Mouse (Mus musculus) heart, postnatal 14 days (tissue): ENCODE measurements at regions not wholly inside any gene's neighbourhood (a gene's known extent, or its start where the extent isn't known, plus 50 kb on each side); places are given as distances from the start of the nearest gene placed in this dataset.

Experiments used
- DNase-seq, 2 experiments: peaks; one replicate each; pipeline ENCODE4 v3.0.0; 2021 to 2022
- intact Hi-C: fragments of 180-260 bp; cut with DNase I; formaldehyde crosslinking; loops from one replicate; pipeline ENCODE4 v1.15.1; 2025

- no peak for DNase-seq
- intact Hi-C loops: no loop called here
These were observed 52.2 kb upstream of the Tmem108 start for GRCm38 (mm10) chr9:103813791-103814190.

- no peak for DNase-seq
- intact Hi-C loops: no loop called here
These were observed 57.4 kb upstream of the Tmem108 start for GRCm38 (mm10) chr9:103818998-103819397.

GRCm38 (mm10) chr9:103821632-103822031 is 60.0 kb upstream of the Tmem108 start:
- no peak for DNase-seq
- intact Hi-C loops: no loop called here

- intact Hi-C loops: no loop called here
- no peak for DNase-seq
These were observed 61.9 kb upstream of the Tmem108 start for GRCm38 (mm10) chr9:103823491-103823890.

- intact Hi-C loops: no loop called here
These were observed 79.6 kb upstream of the Tmem108 start for GRCm38 (mm10) chr9:103841199-103841598.

GRCm38 (mm10) chr9:103843836-103844235 is 82.2 kb upstream of the Tmem108 start:
- DNase-seq: no peak
- intact Hi-C loops: no loop called here

More at GRCm38 (mm10) chr9:103841199-103841598, 79.6 kb upstream of the Tmem108 start:
- no peak for DNase-seq

- intact Hi-C loops: no loop called here
These were observed 84.3 kb upstream of the Tmem108 start for GRCm38 (mm10) chr9:103845916-103846457.

GRCm38 (mm10) chr9:103847931-103848330 is 86.3 kb upstream of the Tmem108 start:
- peak; percentile 7 to 8 for DNase-seq
- intact Hi-C loops: no loop called here

More at GRCm38 (mm10) chr9:103845916-103846457, 84.3 kb upstream of the Tmem108 start:
- DNase-seq: no peak

- intact Hi-C loops: no loop called here
- no peak for DNase-seq
These were observed 87.4 kb upstream of the Tmem108 start for GRCm38 (mm10) chr9:103849079-103849478.

- DNase-seq: no peak
- intact Hi-C loops: no loop called here
These were observed 91.1 kb upstream of the Tmem108 start for GRCm38 (mm10) chr9:103852691-103853090.

GRCm38 (mm10) chr9:103860658-103861377 is 99.2 kb upstream of the Tmem108 start:
- intact Hi-C loops: no loop called here
- DNase-seq: no peak

GRCm38 (mm10) chr9:103862493-103862892 is 100.9 kb upstream of the Tmem108 start:
- intact Hi-C loops: no loop called here
- DNase-seq: no peak

- intact Hi-C loops: no loop called here
- no peak for DNase-seq
These were observed 106.0 kb upstream of the Tmem108 start for GRCm38 (mm10) chr9:103867433-103868209.

- intact Hi-C loops: no loop called here
These were observed 107.6 kb upstream of the Tmem108 start for GRCm38 (mm10) chr9:103869276-103869675.

GRCm38 (mm10) chr9:103872119-103872518 is 110.5 kb upstream of the Tmem108 start:
- intact Hi-C loops: no loop called here
- no peak for DNase-seq

More at GRCm38 (mm10) chr9:103869276-103869675, 107.6 kb upstream of the Tmem108 start:
- no peak for DNase-seq

- DNase-seq: peak; percentile 4 to 10
- intact Hi-C loops: no loop called here
These were observed 112.2 kb upstream of the Tmem108 start for GRCm38 (mm10) chr9:103873876-103874275.

GRCm38 (mm10) chr9:103877851-103878250 is 116.2 kb upstream of the Tmem108 start:
- intact Hi-C loops: no loop called here
- DNase-seq: no peak

- DNase-seq: no peak
- intact Hi-C loops: no loop called here
These were observed 109.5 kb upstream of the Nphp3 start for GRCm38 (mm10) chr9:103892827-103893226.

- DNase-seq: no peak
- intact Hi-C loops: no loop called here
These were observed 108.0 kb upstream of the Nphp3 start for GRCm38 (mm10) chr9:103894376-103894775.

GRCm38 (mm10) chr9:103899311-103899710 is 103.0 kb upstream of the Nphp3 start:
- intact Hi-C loops: no loop called here
- DNase-seq: no peak

- no peak for DNase-seq
These were observed 91.0 kb upstream of the Nphp3 start for GRCm38 (mm10) chr9:103911347-103911746.

More at GRCm38 (mm10) chr9:103911347-103911746, 91.0 kb upstream of the Nphp3 start:
- intact Hi-C loops: no loop called here
